Mouse (Mus musculus) thymus, adult 2 months (tissue): ENCODE data around the gene Rbms3.

Experiments
- CTCF ChIP-seq: fragments of 200-500 bp; IDR thresholded peaks from 2 replicates; pipeline ENCODE4 v1.5.1; 2012; ENCODE audit warnings: mild to moderate bottlenecking, control low read depth, low read length, moderate library complexity, borderline replicate concordance; ENCODE audit not compliant: control insufficient read depth, poor library complexity, insufficient read depth; ENCODE audit errors: extremely low read depth
- POLR2A ChIP-seq: fragments of 200-500 bp; IDR thresholded peaks from 2 replicates; pipeline ENCODE4 v1.6.1; 2012; ENCODE audit warnings: mild to moderate bottlenecking, low read length, control low read depth, moderate library complexity; ENCODE audit not compliant: control insufficient read depth, poor library complexity, insufficient read depth; ENCODE audit errors: extremely low read depth

DNA sequence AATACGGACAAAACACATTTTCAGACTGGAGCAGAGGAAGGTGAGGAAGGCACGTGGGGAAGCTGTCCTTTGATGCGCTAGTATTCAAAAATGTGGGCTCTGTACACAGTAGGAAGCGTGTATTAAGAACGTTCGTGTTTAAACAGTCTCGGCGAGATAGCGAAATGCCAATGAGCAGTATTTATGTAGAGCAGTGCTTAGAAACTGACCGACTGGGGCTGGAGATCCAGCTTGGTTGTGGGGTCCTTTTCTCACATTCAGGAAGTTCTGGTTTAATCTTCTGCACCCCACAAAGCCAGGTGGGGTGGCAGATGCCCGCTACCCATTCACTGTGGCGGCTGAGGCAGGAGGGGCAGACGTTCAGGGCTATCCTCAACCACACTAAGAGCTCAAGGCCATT, 153.0 kb downstream of the Rbms3 start:
- TF ChIP-seq CTCF (no peak), POLR2A (no peak)
